9 mouse cellular contexts compared by ENCODE assay signal in the genomic region with DNA sequence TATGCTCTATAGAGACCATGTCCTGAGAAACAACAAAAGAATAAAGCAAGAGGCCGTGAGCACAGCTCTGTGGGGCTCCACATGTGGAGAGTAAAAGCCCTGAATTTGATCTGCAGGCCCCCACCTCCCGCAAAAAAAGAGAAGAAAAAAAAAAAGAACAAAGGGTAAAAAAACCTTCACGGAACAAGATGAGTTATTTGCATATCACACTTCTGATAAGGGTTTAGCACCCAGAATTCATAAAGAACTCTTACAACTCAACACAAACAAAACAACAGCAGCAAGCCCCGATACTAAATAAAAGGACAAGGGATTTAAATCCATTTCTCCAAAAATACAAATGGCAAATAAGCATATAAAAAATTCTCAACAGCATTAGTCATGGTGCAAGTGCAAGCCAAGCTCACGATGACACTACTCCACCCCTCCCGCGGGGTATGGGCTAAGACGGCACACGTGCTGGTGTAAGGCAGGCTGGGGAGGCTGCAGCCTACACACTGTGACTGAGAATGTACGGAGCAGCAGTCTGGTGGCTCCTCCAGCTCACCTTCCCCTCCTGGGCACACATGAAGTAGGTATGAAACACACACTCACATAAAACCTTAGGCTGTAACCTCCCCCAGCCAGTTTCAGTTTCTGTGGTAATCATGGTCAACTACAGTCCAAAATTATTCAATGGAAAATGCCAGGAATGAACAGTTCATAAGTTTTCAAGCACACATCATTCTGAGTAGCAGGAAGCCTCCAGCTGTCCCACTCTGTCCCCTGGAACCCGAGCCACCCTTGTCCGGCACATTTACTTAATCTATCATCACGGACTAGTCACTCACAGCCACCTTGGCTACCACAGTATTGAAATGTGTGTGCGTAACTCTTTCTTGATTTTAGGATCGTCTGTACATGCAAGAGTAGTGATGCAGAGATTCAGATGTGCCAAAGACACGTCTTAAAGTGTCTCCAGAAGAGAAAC. TPM values are rescaled to one million over a fixed set of nuclear protein-coding genes. Genes with fewer than 3 reads are reported as not detected.
DNase-seq lines count a peak whose midpoint lies in the region; ATAC-seq lines count a peak whose summit lies in the region.
"Had no signal": no experiment of that assay in that cellular context is flagged by ENCODE, and none has a peak within 500 bp of the region (broad histone marks: within the 10 kb centered on the region; RNA-seq: fewer than 3 reads in every experiment).

No protein-coding gene starts in this region.

- no peaks in the 10 kb centered on the region for H3K9me3 ChIP-seq in heart, embryonic 14.5 days (ENCODE audit: control insufficient read depth, low read length)
- H3K9me3 ChIP-seq: neural tube, embryonic 12.5 days had no signal

- peaks cover 17 to 74% of the 10 kb centered on the region in 2 experiments for H3K4me1 ChIP-seq in heart, embryonic 14.5 days (ENCODE audit: control insufficient read depth in 2 of 2, insufficient read depth in 2 of 2, low read length in 2 of 2)
- H3K4me1 ChIP-seq: neural tube, embryonic 12.5 days had no signal

- WGBS in heart, embryonic 14.5 days = 38% methylated on average over 16 of the region's 16 CpGs

- no peak for ATAC-seq in heart, embryonic 14.5 days (ENCODE audit: insufficient number of reproducible peaks, insufficient read depth, low FRiP score, low read depth)

- H3K4me3 ChIP-seq in heart, embryonic 14.5 days (ENCODE audit: control insufficient read depth in 1 of 2, insufficient read depth in 1 of 2, low read depth in 1 of 2, low read length in 2 of 2) = no peak overlapping the region
- H3K4me3 ChIP-seq: neural tube, embryonic 12.5 days had no signal

- H3K9ac ChIP-seq in heart, embryonic 14.5 days (ENCODE audit: low read length) = peak overlapping the region; percentile 32; the same call in 1 of the 2 replicates
- H3K9ac ChIP-seq: neural tube, embryonic 12.5 days had no signal

- peak overlapping the region in 1 of 2 experiments; percentile 57; a peak in 3 of 4 replicates for H3K27ac ChIP-seq in heart, embryonic 14.5 days (replicated peaks in 1 of 2; ENCODE audit: control insufficient read depth in 1 of 2, insufficient read depth in 1 of 2, low read depth in 2 of 2, low read length in 2 of 2)
- H3K27ac ChIP-seq: neural tube, embryonic 12.5 days had no signal

- peaks cover 91% of the 10 kb centered on the region for H3K36me3 ChIP-seq in heart, embryonic 14.5 days (ENCODE audit: control insufficient read depth, insufficient read depth, low read length)

- H3K27me3 ChIP-seq in heart, embryonic 14.5 days (ENCODE audit: control insufficient read depth, insufficient read depth, low read length) = no peaks in the 10 kb centered on the region
- H3K27me3 ChIP-seq: neural tube, embryonic 12.5 days had no signal

- peak overlapping the region; percentile 14; the same call in 1 of the 2 replicates for H3K4me2 ChIP-seq in heart, embryonic 14.5 days (ENCODE audit: low read length)
- H3K4me2 ChIP-seq: neural tube, embryonic 12.5 days had no signal

- DNase-seq in heart, adult 18-20 months = peak; percentile 68 to 70
- no peak for DNase-seq in heart, adult 8-10 months (ENCODE audit: low spot score)
- peak; percentile 33 to 63 for DNase-seq in urinary bladder, postnatal 36 days (ENCODE audit: low spot score in 2 of 2)
- no peak for DNase-seq in urinary bladder, adult 2 months (ENCODE audit: low spot score)
- DNase-seq in lung, postnatal 36 days = peak; percentile 57
- DNase-seq in spleen, postnatal 36 days (ENCODE audit: low spot score in 2 of 2) = no peak
- no peak for DNase-seq in frontal cortex, postnatal 10 days (ENCODE audit: low spot score in 2 of 2)

RNA-seq across cellular contexts. Expression of gene Tnnc1, which starts 10.3 kb away (rescaled TPM):
- total RNA-seq in heart, adult 18-20 months (2021) = 1,000 to 10,000 TPM; 5,748 to 6,764 TPM
- total RNA-seq in heart, adult 8-10 months (2022) = 1,000 to 10,000 TPM; 5,856 to 6,611 (median 6,322) TPM
- polyA plus RNA-seq in urinary bladder, adult 2 months (2012; rRNA removed) = 3.0 and 3.5 TPM in 2 replicates
- polyA plus RNA-seq in heart, embryonic 14.5 days (2014; fragmentation: Nextera tagmentation; extraction: Ambion mirVana) = 5,119 and 5,195 TPM in 2 replicates

RNA-seq across cellular contexts. Expression of gene Nisch, which starts 18.9 kb away (rescaled TPM):
- total RNA-seq in heart, adult 18-20 months (2021) = 100 to 1,000 TPM; 118 to 119 TPM
- total RNA-seq in heart, adult 8-10 months (2022) = 100 to 1,000 TPM; 129 to 142 (median 131) TPM
- polyA plus RNA-seq in urinary bladder, adult 2 months (2012; rRNA removed) = 211 and 293 TPM in 2 replicates
- polyA plus RNA-seq in heart, embryonic 14.5 days (2014; fragmentation: Nextera tagmentation; extraction: Ambion mirVana) = 308 and 317 TPM in 2 replicates

RNA-seq across cellular contexts. Expression of gene Sema3g, which starts 19.8 kb away (rescaled TPM):
- total RNA-seq in heart, adult 18-20 months (2021) = 10 to 100 TPM; 13.5 to 15.7 TPM
- total RNA-seq in heart, adult 8-10 months (2022) = 10 to 100 TPM; 12.3 to 14.2 (median 13.2) TPM
- 3.6 and 5.9 TPM in 2 replicates for polyA plus RNA-seq in urinary bladder, adult 2 months (2012; rRNA removed)
- 0.23 and 0.26 TPM in 2 replicates for polyA plus RNA-seq in heart, embryonic 14.5 days (2014; fragmentation: Nextera tagmentation; extraction: Ambion mirVana)

RNA-seq across cellular contexts. Expression of gene Stab1, which starts 29.4 kb away (rescaled TPM):
- 10 to 100 TPM; 63.2 to 64.1 TPM for total RNA-seq in heart, adult 18-20 months (2021)
- 10 to 100 TPM; 50.1 to 64.3 (median 57.1) TPM for total RNA-seq in heart, adult 8-10 months (2022)
- 85.3 and 90.2 TPM in 2 replicates for polyA plus RNA-seq in urinary bladder, adult 2 months (2012; rRNA removed)
- 56.0 and 66.8 TPM in 2 replicates for polyA plus RNA-seq in heart, embryonic 14.5 days (2014; fragmentation: Nextera tagmentation; extraction: Ambion mirVana)

RNA-seq across cellular contexts. Expression of gene Phf7, which starts 53.3 kb away (rescaled TPM):
- 1 to 10 TPM; 4.2 to 5.1 TPM for total RNA-seq in heart, adult 18-20 months (2021)
- total RNA-seq in heart, adult 8-10 months (2022) = 1 to 10 TPM; 3.2 to 5.2 (median 4.2) TPM
- polyA plus RNA-seq in urinary bladder, adult 2 months (2012; rRNA removed) = 8.9 and 9.0 TPM in 2 replicates
- 9.4 and 9.6 TPM in 2 replicates for polyA plus RNA-seq in heart, embryonic 14.5 days (2014; fragmentation: Nextera tagmentation; extraction: Ambion mirVana)

Comparison
In these comparisons a context has a peak if more than half of its experiments do, and no peak if none do; other contexts are left out.
1. DNase-seq: peak in heart, adult 18-20 months (2 of 2), urinary bladder, postnatal 36 days (2 of 2) and lung, postnatal 36 days (single experiment); none in heart, adult 8-10 months (single experiment), urinary bladder, adult 2 months (single experiment), spleen, postnatal 36 days (0 of 2) and frontal cortex, postnatal 10 days (0 of 2).